Mouse (Mus musculus) adrenal gland, adult 18-20 months (tissue): ENCODE results near the gene Cldn34b2. TPM values are rescaled to one million over a fixed set of nuclear protein-coding genes. Genes with fewer than 3 reads are reported as not detected.
A peak's percentile ranks its signal among the peaks of the same experiment; 100 is the strongest.
"Not testable (repeated sequence)": the region's sequence is repeated elsewhere in the genome, so short reads cannot be mapped to it uniquely, and the experiment has no call there.

Experiments used
- DNase-seq, 2 experiments: peaks; one replicate each; pipeline ENCODE4 v3.0.0; 2021 to 2022; ENCODE audit warnings: low spot score in 2 of 2
- long read RNA-seq, 2 experiments: library from polyadenylated mRNA; stranded (forward); transcript quantifications; one replicate each; pipeline ENCODE4 v2.0.0; 2021
- total RNA-seq, 2 experiments: library from RNA; stranded (reverse); gene quantifications; 1 replicate in 1 of 2; 2 replicates in 1 of 2; pipeline ENCODE4 v1.2.3; 2021

Gene Cldn34b2
- not detected for total RNA-seq
- long read RNA-seq, experiment 1, result 0 reads
- long read RNA-seq, experiment 2, result 0 reads

DNA sequence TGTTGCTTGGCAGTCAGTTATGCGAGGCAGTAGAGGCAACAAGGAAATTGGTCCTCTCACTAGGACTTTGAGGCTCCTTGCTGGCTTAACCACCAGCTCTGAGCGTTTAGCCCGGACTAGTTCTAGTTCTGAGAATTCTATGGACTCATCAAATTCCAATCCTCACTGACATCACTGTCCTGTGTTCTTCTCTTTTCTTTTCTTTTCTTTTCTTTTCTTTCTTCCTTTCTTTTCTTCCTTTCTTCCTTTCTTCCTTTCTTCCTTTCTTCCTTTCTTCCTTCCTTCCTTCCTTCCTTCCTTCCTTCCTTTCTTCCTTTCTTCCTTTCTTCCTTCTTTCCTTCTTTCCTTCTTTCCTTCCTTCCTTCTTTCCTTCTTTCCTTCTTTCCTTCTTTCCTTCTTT is at the start of gene Cldn34b2:
TSS of gene Cldn34b2 (minus strand) at position 101 of the 400 bp plus-strand sequence.
- not testable (repeated sequence) for DNase-seq

DNA sequence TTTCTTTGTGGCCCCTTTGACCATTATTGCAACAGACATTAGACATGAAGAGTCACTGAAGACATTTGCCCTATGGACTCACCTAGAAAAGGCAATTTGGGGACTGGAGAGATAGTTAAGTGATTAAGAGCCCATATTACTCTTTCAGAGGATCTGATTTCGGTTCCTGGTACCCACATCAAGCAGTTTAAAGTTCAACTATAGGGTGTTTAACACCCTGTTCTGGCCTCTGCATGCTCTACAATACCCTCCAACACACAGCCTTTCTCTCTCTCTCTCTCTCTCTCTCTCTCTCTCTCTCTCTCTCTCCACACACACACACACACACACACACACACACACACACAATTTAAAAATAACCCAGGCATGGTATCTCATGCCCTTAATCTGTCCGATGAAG is 49.4 kb upstream of the Cldn34b2 start:
- no peak for DNase-seq

DNA sequence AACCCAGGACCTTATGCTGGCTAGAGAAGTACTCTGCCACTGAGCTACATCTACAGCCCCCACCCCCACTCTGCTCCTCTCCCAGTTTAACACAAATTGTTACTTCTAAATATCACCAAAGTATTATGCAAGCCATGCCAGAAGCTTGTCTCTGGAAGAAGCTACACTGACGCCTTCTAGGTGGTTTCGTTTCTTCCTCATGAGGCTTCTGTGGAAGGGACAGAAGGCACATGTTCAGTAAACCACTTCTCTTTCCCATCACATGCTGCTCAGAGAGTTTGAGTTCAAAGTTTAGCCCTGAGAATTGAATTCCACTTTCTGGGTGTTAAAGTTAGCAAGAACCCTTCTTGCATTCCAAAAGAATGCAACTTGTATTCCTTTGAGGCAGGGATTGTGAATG is 49.0 kb upstream of the Cldn34b2 start:
- DNase-seq, result no peak

DNA sequence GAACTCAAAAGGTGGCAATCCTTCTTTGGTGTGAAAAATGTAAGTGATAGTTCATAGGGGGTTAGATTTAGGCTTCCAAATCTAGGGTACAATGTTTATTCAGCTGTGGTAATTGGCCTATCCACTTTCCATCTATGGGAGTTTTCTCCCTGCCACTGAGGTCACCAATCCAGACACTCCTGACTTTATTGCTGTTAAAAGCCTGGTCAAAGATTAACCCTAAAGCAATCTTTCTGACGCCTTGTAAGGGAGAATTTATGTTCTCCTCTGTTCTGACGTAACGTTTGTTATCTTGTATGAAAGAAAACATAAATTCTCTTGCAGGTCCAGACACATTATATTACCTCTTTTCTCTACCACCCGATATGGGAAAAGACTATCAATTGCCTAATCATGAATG is 47.4 kb upstream of the Cldn34b2 start:
- no peak for DNase-seq

DNA sequence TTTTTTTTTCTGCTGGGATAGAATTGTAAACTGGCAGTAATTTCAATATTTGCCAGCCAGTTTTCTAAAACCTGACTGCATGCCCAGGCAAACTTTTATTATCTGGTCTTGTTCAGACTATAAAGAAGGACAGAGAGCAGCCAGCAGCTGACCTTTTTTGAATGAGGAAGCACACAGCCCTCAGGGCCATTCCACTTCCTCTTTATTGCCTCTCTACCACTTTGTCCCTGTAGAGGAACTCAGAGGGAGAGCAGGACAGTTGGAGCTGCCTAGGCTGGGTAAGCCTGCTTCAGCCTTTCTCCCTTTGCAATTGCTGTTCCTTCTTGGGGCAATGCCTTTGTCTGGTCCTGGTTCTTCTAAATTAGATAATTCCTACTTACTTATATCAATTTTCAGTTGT is 44.1 kb upstream of the Cldn34b2 start:
- DNase-seq, result no peak

DNA sequence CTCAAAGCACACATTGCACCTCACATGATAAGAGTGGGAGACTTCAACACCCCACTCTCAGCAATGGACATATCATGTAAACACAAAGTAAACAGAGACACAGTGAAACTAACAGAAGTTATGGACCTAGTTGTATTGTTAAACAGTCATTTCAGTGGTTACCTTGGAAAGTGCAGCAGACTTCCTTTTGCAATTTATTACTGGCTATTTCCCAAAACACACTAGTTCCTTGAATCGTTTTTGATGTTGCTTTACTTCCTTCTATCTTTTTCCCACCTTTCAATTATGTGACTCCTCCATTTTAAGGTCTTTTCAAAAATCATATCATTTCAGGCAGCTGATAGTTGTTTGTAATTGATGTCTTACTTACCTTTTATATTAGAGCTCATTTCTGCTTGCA is 43.5 kb upstream of the Cldn34b2 start:
- DNase-seq, result no peak

DNA sequence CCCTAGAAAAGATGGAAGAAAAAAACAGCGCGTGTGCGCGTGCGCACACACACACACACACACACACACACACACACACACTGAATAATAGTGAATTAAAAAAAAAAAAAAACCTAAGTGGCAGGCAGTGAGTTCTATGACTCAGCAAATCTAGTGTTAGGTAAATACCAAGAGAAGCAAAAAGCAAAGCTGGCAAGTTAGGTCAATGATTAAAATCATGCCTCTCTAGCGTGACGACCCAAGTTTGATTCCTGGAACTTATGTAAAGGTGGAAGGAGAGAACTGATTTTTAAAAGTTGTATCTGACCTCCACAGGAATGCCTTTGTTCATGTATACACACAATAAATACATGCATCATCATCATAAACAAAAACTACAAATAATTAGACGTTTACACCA is 41.7 kb upstream of the Cldn34b2 start:
- no peak for DNase-seq

DNA sequence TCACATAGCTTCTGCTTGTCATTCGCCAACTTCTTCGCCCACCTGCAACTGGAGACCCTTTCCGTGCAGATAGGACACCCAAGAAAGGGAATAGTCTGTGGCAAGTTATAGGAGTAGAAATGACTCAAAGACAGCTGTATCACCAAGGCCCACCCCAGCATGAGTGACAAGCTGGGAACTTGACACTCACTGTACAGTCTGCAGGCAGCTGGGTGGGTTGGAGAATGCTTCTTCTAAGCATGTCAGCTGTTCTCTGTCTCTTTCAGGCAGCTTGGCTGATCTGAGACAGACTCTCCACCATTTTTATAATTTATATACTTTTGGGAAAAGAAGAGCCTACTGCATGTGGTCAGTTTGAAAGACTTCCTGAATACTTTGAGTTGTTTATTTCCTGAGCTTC is 39.5 kb upstream of the Cldn34b2 start:
- no peak for DNase-seq

DNA sequence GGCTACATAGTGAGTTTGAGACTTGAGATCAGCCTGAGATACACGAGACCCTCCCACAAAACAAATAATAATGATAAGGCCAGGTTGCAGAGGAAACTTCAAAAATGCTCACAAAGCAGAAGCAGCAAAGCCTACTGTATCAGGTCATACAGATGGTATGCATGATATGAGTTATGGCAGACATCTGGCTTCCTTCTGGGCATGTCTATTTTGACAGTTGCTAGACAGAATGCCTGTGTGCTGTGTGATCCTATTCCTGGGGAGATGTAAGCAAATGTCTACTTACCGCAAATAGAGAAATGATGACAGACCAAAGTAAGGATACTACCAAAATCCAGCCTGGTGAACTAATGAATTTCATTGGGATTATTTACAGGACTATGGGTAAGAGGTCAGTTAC is 38.1 kb upstream of the Cldn34b2 start:
- no peak for DNase-seq

DNA sequence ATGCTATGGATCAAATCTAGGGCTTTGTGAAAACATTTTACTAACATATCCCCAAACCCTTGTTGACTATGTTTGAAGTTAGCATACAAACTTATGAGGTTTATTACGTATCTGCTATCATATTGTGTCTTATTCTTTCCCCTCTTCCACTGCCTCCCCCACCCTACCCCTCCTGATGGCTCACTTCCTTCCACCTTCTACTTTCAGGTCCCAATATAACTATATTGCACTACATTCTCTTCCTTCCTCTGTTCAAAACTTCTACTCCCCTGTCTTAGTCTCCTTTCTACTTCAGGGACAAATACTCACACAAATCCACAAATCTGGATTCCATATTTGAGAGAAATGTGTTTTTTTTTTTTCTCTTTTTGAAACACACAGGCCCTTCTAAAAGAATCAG is 35.3 kb upstream of the Cldn34b2 start:
- no peak for DNase-seq

DNA sequence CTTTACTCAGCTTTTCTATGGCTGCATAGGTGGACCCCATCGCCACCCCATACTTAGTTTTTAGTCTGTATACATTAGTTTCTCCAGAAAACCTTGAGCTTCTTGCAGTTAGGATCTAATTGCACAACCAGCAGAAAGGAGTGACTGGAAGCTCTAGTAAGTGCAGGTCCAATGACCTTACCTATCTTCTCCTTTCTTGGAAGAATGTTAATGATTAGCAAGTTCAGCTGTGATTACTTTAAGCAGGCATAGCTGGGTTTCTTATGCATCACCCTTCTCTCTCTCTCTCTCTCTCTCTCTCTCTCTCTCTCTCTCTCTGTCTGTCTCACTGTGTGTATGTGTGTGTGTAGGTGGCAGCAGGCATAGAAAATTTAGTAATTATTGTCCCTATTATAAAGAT is 23.7 kb upstream of the Cldn34b2 start:
- no peak for DNase-seq

DNA sequence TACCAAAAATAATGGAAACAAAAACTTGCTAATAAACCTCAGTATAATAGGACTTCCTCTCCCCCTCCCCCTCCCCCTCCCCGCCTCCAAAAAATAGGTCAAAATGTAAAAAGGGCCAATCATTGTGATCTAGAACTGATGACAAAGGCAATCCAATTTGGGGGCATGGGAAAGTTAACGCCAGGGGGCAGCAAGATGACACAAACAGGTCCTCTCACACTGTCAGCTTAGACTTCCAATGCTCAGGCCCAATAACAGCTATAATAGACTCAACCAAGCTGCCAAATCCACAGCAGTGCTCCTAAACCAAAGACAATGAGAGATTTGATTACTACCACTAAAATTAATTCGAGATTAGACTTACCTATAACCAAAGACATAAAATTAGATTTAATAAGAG is 16.5 kb upstream of the Cldn34b2 start:
- DNase-seq, result peak; percentile 25 to 53

DNA sequence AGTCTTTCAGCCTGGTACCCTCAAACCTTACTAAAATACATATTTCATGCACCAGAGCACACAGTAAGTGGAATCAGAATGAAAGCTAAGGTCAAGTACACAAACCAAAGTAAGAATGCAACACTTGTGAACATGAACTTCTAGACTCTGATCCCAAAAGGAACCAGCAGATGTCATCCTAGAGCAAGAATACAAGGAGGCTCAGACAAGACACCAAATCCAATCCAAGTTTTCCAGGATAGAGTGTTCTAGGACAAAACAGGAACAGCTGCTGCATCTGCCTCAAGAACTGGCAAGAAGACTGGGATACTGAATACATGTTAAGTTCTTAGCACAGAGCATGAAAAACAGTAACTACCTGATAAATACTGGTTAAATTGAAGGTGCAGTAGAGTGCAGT is 30.2 kb downstream of the Cldn34b2 start:
- no peak for DNase-seq

DNA sequence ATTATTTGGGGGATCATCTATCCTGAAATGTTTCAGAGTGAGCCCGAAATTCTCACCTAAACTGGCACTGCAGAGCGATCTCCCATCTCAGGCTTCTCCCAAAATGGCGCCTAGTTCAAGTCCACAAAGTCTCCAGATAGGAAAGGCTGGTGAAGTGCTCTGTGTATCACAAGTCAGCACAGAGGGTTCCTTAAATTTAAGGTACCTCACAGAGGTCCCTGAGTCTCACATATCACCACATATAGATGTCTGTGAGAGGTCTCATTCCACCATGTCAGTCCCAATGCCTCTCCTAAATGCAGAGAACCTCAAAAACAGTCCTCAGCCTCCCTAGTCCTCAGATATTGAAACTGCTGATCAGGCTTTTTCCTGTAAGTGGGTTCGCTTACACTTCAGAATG is 34.6 kb downstream of the Cldn34b2 start, which contains the start of gene Magea2:
TSS of gene Magea2 (minus strand) at position 101 of the 400 bp plus-strand sequence.
- DNase-seq, result not testable (repeated sequence)

DNA sequence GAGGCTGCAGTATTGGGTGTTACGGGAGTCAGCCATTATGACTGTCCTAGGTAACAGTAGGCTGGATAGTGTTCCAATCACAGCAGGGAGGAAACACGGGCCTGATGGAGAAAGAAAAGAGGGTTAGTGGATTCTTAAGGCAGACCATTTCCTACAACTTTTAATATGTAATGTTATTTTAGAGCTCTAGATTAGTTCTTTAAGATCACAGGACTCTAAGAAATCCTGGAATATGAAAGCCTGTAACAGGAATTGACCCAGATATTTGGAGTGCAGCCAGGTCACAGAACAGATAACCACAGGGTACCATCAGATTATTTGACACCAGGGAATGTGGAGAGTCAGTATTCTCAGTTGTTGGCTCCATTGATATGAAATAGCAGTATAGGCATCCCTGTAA is 38.5 kb downstream of the Cldn34b2 start, which contains the start of gene Magea1:
TSS of gene Magea1 (minus strand) at position 101 of the 400 bp plus-strand sequence.
- DNase-seq, result not testable (repeated sequence)

Other genes starting within 250 kb of the Cldn34b2 start
- gene Cldn34b1, start 238.1 kb downstream of the Cldn34b2 start, total RNA-seq, result not detected
- not detected for gene Magea6, start 192.4 kb downstream of the Cldn34b2 start, total RNA-seq
- gene Magea3, start 178.9 kb downstream of the Cldn34b2 start, total RNA-seq, result not detected
- not detected for gene Magea8, start 132.6 kb downstream of the Cldn34b2 start, total RNA-seq
- gene Magea5, start 65.3 kb downstream of the Cldn34b2 start, total RNA-seq, result not detected
- gene Magea1, start 38.6 kb downstream of the Cldn34b2 start, total RNA-seq, result not detected
- not detected for gene Magea2, start 34.7 kb downstream of the Cldn34b2 start, total RNA-seq
- gene Sat1, start 88.0 kb upstream of the Cldn34b2 start, total RNA-seq, result 100 to 1,000 TPM; 112 to 145 TPM
- gene Acot9, start 134.0 kb upstream of the Cldn34b2 start, total RNA-seq, result 10 to 100 TPM; 48.4 to 49.1 TPM
- gene Prdx4, start 212.3 kb upstream of the Cldn34b2 start, total RNA-seq, result 10 to 100 TPM; 27.9 to 29.4 TPM